Mouse (Mus musculus) Patski (cell line): Measurements from ENCODE around the gene Strn4. TPM values are rescaled to one million over a fixed set of nuclear protein-coding genes. Genes with fewer than 3 reads are reported as not detected.

Experiments used
- ATAC-seq: fragments of 100-300 bp; one replicate; pipeline ENCODE4 v1.8.0; 2021
- CTCF ChIA-PET: fragments of 350-600 bp; sonication (Branson Sonifier 250); formaldehyde crosslinking; loops from one replicate; lab custom pipeline; 2022; ENCODE audit warnings: inconsistent platforms; lab: Charles Lee
- POLR2A ChIA-PET: fragments of 350-600 bp; sonication (Branson Sonifier 250); formaldehyde crosslinking; loops from one replicate; lab custom pipeline; 2022; ENCODE audit warnings: antibody characterized with exemption, inconsistent platforms; lab: Charles Lee
- DNase-seq: peaks from one replicate; pipeline ENCODE4 v3.0.0-alpha.2; 2011; ENCODE audit warnings: low read depth, low spot score
- H3K27me3 ChIP-seq: fragments of 371-371 bp; one replicate; pipeline ENCODE4 v1.5.1; 2021
- CTCF ChIP-seq: fragments of 100-300 bp; IDR thresholded peaks from one replicate; pipeline ENCODE4 v1.5.1; 2021
- in situ Hi-C: fragments of 300-500 bp; cut with MboI; formaldehyde crosslinking; loops from 3 replicates; pipeline ENCODE4 v1.11.1; 2018; ENCODE audit warnings: low pct_unique_long_range_greater_than_20kb, mixed read lengths
- polyA plus RNA-seq: library from polyadenylated mRNA; unstranded; gene quantifications from one replicate; pipeline ENCODE4 v1.2.3, GENCODE M21; 2021

Strn4 gene
- polyA plus RNA-seq, 1 experiment from 2014 or later: 90.0 TPM

DNA sequence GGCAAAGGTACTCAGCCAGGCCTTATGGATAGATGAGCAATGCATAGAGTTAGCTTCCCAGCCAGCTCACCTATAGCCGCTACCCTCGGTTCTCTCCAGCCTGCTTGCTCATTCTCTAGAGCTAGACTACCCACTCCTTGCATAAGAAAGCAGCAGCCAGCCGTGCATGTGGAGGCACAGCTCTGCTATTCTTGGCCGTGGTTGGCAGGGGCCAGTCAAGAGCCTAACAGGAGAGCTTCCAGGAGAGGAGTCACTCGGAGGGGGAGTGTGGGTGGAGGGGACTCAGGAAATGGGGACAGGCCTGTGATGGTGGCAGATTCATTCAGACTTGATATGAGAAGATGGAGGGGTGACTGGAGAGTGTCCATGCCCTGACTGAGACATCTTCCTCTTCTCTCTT, 8.0 kb downstream of the Strn4 start:
- H3K27me3 ChIP-seq: no peaks in the 10 kb centered on the region
- in situ Hi-C loops: no loop called here
- no peak for TF ChIP-seq CTCF
- ChIA-PET POLR2A (no interaction called here), CTCF (no interaction called here)
- ATAC-seq: no peak
- DNase-seq: no peak

DNA sequence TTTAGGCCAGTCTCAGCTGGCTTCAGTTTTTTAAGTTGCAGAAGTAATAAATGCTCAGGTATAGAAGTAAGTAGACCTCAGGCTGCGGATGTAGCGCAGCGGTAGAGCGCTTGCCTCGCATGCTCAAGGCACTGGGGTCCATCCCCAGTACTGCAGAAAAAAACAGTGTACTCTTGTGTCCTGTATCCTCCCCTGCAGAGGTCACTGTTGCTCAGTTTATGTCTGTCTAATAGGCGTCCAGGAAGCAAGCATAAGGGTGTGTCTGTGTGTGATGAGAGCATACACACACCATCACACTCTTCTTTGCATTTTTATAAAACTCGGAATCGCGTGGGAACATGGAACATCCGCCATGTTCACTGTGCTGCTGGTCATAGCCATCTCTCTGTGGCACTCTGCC, 10.1 kb downstream of the Strn4 start:
- no peak for DNase-seq
- in situ Hi-C loops: no loop called here

DNA sequence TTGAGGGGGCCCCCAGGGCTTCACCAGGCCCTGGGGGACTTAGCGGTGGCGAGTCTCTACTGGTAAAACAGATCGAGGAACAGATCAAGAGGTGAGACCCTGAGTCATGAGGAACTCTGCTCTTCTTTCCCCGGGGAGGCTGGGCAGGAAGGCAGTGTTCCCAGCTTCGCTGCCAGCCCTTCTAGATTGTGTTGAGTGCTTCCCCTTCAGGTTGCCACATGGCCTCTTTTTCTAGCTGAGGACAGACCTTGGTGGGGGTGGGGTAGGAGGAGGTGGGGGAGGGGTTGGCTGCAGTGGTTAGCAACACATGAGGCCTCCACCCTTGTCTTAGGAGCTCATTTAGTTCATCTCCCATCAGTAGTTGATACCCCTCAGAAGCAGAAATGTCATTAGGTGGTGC, 10.9 kb downstream of the Strn4 start:
- TF ChIP-seq CTCF: no peak
- CTCF ChIA-PET: no interaction called here
- H3K27me3 ChIP-seq: no peaks in the 10 kb centered on the region
- in situ Hi-C loops: no loop called here
- POLR2A ChIA-PET: interaction anchor here (0.6 kb wide), 1 partner anchor 37 kb away, joined by 3 read pairs; no protein-coding TSS in a partner anchor
- DNase-seq: no peak
- ATAC-seq: no peak

More for the DNA sequence above, 10.1 kb downstream of the Strn4 start:
- ChIA-PET CTCF (no interaction called here), POLR2A (no interaction called here)
- TF ChIP-seq CTCF: no peak
- H3K27me3 ChIP-seq: no peaks in the 10 kb centered on the region
- no peak for ATAC-seq

DNA sequence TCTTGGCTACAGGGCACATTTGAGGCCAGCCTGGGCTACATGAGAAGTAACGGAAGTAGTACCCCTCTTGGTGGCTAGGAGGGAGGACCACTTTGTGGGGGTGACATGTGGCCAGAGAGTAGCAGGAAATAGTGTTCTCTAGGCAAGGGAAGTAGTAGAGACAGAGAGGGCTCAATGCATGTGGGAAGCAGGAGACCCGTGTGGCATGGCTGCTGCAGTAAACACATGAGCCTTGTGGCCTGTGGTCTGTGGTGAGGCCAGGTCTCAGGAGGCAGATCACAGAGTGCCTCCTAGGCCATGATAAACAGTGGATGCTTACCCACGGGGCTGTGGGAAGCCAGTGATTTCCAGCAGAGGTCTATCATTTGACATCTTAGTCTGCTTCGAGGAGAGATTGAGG, 11.6 kb downstream of the Strn4 start:
- in situ Hi-C loops: no loop called here
- ATAC-seq (no peak), DNase-seq (no peak)
- TF ChIP-seq CTCF: no peak
- no peaks in the 10 kb centered on the region for H3K27me3 ChIP-seq
- POLR2A ChIA-PET: interaction anchor here (1.7 kb wide), 1 partner anchor 10 kb away, joined by 3 read pairs; the partner anchor contains the start of gene Fkrp
- CTCF ChIA-PET: no interaction called here

DNA sequence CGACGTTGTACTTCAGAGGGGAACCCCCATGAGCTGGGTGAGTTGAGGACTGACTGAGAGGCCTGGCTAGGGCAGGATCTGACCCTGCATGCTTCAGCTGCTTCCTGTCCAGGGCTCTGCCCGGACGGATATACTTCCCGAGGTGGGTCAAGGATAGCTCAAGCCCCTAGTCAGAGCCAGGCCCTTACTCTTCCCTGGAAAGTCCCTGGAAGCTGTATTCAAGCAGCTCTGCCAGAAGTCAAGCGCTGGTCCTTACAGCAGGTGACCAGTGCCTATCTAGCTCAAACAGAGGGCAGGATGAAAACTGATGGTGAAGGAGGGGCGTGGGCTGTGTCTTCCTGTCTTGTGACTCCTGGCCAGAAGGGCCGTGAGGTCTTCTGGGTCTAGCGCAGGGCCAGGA, 14.8 kb downstream of the Strn4 start:
- in situ Hi-C loops: no loop called here
- H3K27me3 ChIP-seq: no peaks in the 10 kb centered on the region
- POLR2A ChIA-PET: no interaction called here
- no peak for ATAC-seq
- CTCF ChIA-PET: interaction anchor here (0.8 to 1.4 kb wide), 3 partner anchors 21 to 201 kb away, joined by 3 read pairs; no protein-coding TSS in a partner anchor
- TF ChIP-seq CTCF: no peak
- no peak for DNase-seq

DNA sequence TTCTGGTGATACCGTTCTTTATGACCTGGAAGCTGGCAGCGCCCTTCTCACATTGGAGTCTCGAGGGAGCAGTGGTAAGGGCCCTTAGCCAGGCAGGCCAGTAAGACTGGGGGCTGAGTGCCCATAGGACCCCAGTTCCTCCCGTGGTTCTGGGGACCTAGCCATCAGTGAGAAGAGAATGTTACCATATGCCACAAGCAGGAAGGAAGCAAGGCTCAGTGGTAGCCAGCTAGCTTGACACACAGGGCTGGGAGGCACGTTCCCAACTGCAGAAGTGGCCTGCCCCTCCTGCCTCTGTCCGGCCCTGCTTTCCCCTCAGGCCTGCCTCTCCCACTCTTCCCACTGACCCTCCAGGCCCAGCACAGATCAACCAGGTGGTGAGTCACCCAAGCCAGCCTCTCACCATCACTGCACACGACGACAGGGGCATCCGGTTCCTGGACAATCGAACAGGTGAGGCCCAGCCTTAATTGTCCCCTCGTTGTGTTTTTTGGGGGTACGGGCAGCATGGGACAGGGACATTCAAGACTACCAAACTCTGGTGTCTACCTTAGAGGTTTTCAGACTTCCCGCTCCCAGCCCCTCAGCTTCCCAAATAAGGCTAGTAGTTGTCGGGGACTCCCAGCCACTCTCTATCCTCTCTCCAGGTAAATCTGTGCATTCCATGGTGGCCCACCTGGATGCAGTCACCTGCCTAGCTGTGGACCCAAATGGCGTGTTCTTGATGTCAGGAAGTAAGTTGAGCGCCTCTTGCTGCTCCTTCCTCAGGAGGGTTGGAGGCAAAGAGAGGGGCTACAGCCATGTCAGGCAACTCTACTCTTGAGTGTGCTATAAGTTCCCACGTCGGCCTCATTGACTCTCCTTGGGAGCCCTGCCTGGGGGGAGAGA, 22.5 kb downstream of the Strn4 start:
- H3K27me3 ChIP-seq: no peaks in the 10 kb centered on the region
- POLR2A ChIA-PET: no interaction called here
- DNase-seq (no peak), ATAC-seq (no peak)
- in situ Hi-C loops: no loop called here
- CTCF ChIA-PET: interaction anchor here (1.4 kb wide), 1 partner anchor 10 kb away, joined by 3 read pairs; no protein-coding TSS in a partner anchor
- TF ChIP-seq CTCF: no peak

DNA sequence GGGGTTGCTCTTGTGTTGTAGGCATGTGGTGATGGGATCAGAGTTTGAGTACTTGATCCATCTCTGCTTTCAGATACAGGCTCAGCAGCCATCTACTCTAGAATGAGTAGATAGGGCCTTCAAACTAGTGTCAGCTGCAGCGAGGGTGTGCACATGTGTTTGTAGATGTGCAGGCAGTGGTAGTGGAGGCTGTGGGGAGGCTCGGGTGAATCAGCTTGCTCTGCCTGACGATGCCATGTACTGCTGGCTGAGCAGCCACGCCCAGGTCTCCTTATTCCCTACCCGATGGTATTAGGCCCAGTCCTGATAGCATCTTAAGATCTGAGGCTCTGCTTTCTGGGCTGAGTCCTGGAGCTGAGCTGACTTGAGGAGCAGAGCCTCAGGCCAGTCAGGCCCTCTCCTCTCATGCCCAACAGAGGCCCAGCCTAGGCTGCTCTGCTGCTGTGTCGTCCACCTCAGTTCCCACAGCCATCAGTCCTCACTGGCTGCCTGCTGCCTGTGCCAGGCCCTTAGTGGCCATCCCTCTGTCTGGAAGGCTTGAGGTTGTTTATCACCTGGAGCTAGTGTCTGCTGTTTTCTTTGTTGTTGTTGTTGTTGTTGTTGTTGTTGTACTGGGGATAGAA, 23.2 kb downstream of the Strn4 start:
- no peaks in the 10 kb centered on the region for H3K27me3 ChIP-seq
- ATAC-seq (no peak), DNase-seq (no peak)
- in situ Hi-C loops: no loop called here
- TF ChIP-seq CTCF: no peak
- CTCF ChIA-PET: interaction anchor here (1.4 kb wide), 1 partner anchor 9 kb away, joined by 3 read pairs; no protein-coding TSS in a partner anchor
- POLR2A ChIA-PET: no interaction called here

DNA sequence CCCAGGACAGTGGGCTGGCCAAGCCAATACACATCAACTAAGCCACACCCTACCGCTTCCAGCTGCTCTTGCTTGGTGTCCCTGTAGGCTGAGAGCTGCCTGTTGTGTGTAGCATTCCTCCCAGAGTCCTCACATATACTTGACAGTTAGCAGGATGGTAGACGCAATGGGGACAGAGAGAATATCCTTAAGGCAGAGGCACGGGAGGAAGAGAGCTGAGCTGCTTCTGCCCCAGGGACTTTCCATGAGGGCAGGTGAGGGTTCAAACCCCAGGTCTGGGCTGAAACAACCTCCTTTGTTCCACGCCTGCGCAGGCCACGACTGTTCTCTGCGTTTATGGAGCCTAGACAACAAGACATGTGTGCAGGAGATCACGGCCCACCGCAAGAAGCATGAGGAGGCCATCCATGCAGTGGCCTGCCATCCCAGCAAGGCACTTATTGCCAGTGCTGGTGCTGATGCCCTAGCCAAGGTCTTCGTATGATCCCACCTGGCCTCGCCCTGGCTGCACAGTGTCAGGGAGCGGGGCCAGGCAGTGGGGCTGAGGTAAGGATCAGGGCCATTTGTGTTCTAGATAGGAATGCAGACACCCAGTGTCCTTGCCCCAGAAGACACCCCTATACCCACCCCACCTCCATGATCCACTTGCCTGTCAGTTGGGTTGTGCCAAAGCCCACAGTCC, 23.9 kb downstream of the Strn4 start:
- ChIA-PET CTCF (interaction anchor here (1.4 kb wide), 1 partner anchor 9 kb away, joined by 3 read pairs; no protein-coding TSS in a partner anchor), POLR2A (no interaction called here)
- in situ Hi-C loops: no loop called here
- no peaks in the 10 kb centered on the region for H3K27me3 ChIP-seq
- no peak for TF ChIP-seq CTCF
- ATAC-seq (no peak), DNase-seq (no peak)

DNA sequence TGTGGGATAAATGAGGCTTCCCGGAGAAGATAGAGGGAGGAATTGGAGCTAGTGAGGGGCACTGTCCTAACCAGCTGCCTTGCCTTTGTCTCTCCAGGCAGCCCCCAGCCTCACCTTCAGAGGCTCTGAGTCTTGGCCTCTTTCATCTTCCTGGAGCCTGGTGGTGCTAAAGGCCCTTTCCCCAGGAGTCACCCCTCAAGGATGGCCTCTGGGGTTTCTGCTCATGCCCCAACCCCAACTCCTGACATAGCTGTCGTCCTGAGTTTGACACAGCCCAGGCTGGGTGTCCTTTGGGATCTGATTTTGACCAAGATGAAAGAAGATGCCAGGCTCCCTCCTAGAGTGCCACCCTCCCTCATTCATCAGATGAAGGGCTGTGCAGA, 24.4 kb downstream of the Strn4 start:
- POLR2A ChIA-PET: no interaction called here
- CTCF ChIA-PET: no interaction called here
- no peak for TF ChIP-seq CTCF
- DNase-seq (no peak), ATAC-seq (no peak)
- H3K27me3 ChIP-seq: no peaks in the 10 kb centered on the region
- in situ Hi-C loops: no loop called here

DNA sequence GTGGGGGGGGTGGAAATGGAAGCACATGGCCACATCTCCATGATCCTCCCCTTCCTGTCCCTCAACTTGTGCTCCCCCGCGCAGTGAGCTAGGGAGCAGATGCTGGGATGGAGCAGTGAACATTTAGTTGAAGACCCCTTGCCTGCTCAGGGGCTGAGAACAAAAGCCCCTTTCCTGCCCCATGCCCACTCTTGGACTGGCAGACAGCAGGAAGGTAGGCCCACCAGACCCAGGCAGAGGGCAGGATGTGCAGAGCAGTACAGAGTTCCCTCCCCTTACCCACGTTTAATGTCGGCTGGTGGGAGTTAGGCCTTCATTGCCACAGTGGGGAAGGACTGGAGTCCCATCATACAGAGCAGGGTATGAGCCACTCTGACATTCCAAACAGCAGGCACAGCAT, 25.4 kb downstream of the Strn4 start:
- in situ Hi-C loops: no loop called here
- POLR2A ChIA-PET: no interaction called here
- DNase-seq (no peak), ATAC-seq (no peak)
- TF ChIP-seq CTCF: no peak
- H3K27me3 ChIP-seq: no peaks in the 10 kb centered on the region
- CTCF ChIA-PET: no interaction called here
